ENCODE assay signal across 15 mouse cellular contexts in genomic region chr17:5012517-5012916, GRCm38 (mm10). TPM values are rescaled to one million over a fixed set of nuclear protein-coding genes. Genes with fewer than 3 reads are reported as not detected.
DNase-seq lines count a peak whose midpoint lies in the region; ATAC-seq and TF ChIP-seq lines count a peak whose summit lies in the region.
"Had no signal": no experiment of that assay in that cellular context is flagged by ENCODE, and none has a peak within 500 bp of the region (broad histone marks: within the 10 kb centered on the region; RNA-seq: fewer than 3 reads in every experiment).

No protein-coding gene starts in this region.

- peaks cover 46% of the 10 kb centered on the region for H3K4me1 ChIP-seq in cerebellum, adult 2 months (ENCODE audit: control insufficient read depth, insufficient read depth, low read length)
- H3K4me1 ChIP-seq in limb, embryonic 14.5 days (ENCODE audit: control insufficient read depth, insufficient read depth, low read length): peaks cover 20% of the 10 kb centered on the region

- ATAC-seq in limb, embryonic 14.5 days (ENCODE audit: low FRiP score, low read depth): peak; percentile 39; the same call in 1 of the 2 replicates
- ATAC-seq in CD4-positive, CD25-positive, alpha-beta regulatory T cell, adult 4 months: no peak

- H3K4me2 ChIP-seq in limb, embryonic 14.5 days (replicated peaks; ENCODE audit: low read depth, low read length, severe bottlenecking): no peak overlapping the region
- H3K4me2 ChIP-seq: forebrain, embryonic 12.5 days; heart, embryonic 12.5 days; lung, embryonic 14.5 days had no signal

- H3K9ac ChIP-seq in limb, embryonic 14.5 days (ENCODE audit: low read depth, low read length, severe bottlenecking): no peak overlapping the region
- H3K9ac ChIP-seq: forebrain, embryonic 12.5 days; heart, embryonic 12.5 days; lung, embryonic 14.5 days had no signal

- H3K27me3 ChIP-seq in cerebellum, adult 2 months (ENCODE audit: control insufficient read depth, insufficient read depth, low read length): no peaks in the 10 kb centered on the region
- no peaks in the 10 kb centered on the region for H3K27me3 ChIP-seq in limb, embryonic 14.5 days (ENCODE audit: control insufficient read depth, insufficient read depth, low read length)
- H3K27me3 ChIP-seq: heart, embryonic 12.5 days had no signal

- H3K27ac ChIP-seq in cerebellum, adult 2 months (ENCODE audit: insufficient read depth, low read length): peak overlapping the region; percentile 18; the same call in 1 of the 2 replicates
- no peak overlapping the region for H3K27ac ChIP-seq in limb, embryonic 14.5 days (replicated peaks; ENCODE audit: low read depth, low read length)
- H3K27ac ChIP-seq: forebrain, embryonic 12.5 days; midbrain, embryonic 10.5 days had no signal

- no peak for TF ChIP-seq POLR2A in cerebellum, adult 2 months (IDR thresholded peaks at IDR 0.05; ENCODE audit: borderline replicate concordance, insufficient read depth, low read length)
- TF ChIP-seq POLR2A in limb, embryonic 14.5 days (IDR thresholded peaks at IDR 0.05; ENCODE audit: borderline replicate concordance, extremely low read depth, insufficient read depth, insufficient read length): no peak

- DNase-seq in cerebellum, adult 2 months: no peak
- DNase-seq in cerebellum, adult 11-12 months: no peak
- peak; percentile 58 for DNase-seq in kidney, postnatal 14 days
- DNase-seq in kidney, adult 18-20 months: no peak
- peak; percentile 25 for DNase-seq in ES-CJ7 (ENCODE audit: low read depth, low spot score)
- DNase-seq in limb, embryonic 14.5 days (ENCODE audit: low spot score): peak; percentile 39
- no peak for DNase-seq in cerebellum, postnatal 25 days
- DNase-seq: adrenal gland, postnatal 36 days; cerebellum, adult 11 months; gastrocnemius, postnatal 14 days; lung, embryonic 14.5 days had no signal

- 69% methylated on average over 4 of the region's 4 CpGs for WGBS in cerebellum, adult 2 months
- 73% methylated on average over 4 of the region's 4 CpGs for WGBS in limb, embryonic 14.5 days

- no peaks in the 10 kb centered on the region for H3K9me3 ChIP-seq in limb, embryonic 14.5 days (ENCODE audit: control insufficient read depth, low read length)
- H3K9me3 ChIP-seq: forebrain, embryonic 12.5 days; heart, embryonic 12.5 days; midbrain, embryonic 10.5 days had no signal

- no peak overlapping the region for H3K4me3 ChIP-seq in cerebellum, adult 2 months (replicated peaks; ENCODE audit: insufficient read depth, low read depth, low read length)
- H3K4me3 ChIP-seq in limb, embryonic 14.5 days (replicated peaks; ENCODE audit: low read length): no peak overlapping the region
- H3K4me3 ChIP-seq: forebrain, embryonic 12.5 days; heart, embryonic 12.5 days; midbrain, embryonic 10.5 days had no signal

- H3K36me3 ChIP-seq in limb, embryonic 14.5 days (ENCODE audit: control insufficient read depth, insufficient read depth, low read length): no peaks in the 10 kb centered on the region
- H3K36me3 ChIP-seq: forebrain, embryonic 12.5 days; heart, embryonic 12.5 days had no signal

- TF ChIP-seq CTCF in cerebellum, adult 2 months (IDR thresholded peaks at IDR 0.05; ENCODE audit: borderline replicate concordance, insufficient read depth, low read depth, low read length): no peak

RNA-seq across cellular contexts. Expression of gene Arid1b, which starts 18.4 kb away (rescaled TPM):
- 25.6 and 28.4 TPM in 2 replicates for polyA plus RNA-seq in cerebellum, adult 2 months (2012; rRNA removed)
- polyA plus RNA-seq in limb, embryonic 14.5 days (2012; rRNA removed): 20.5 and 26.1 TPM in 2 replicates
- polyA plus RNA-seq in limb, embryonic 14.5 days (2014; fragmentation: Nextera tagmentation; extraction: Ambion mirVana): 14.7 and 16.4 TPM in 2 replicates
- polyA plus RNA-seq in CD4-positive, CD25-positive, alpha-beta regulatory T cell, adult 4 months (2017; shearing (Covaris generic)): 10 to 100 TPM; 12.5 to 16.0 TPM

Comparison
In these comparisons a context has a peak if more than half of its experiments do, and no peak if none do; other contexts are left out.
1. DNase-seq: peak in kidney, postnatal 14 days (single experiment), ES-CJ7 (single experiment) and limb, embryonic 14.5 days (single experiment); none in cerebellum, adult 2 months (0 of 2), cerebellum, adult 11-12 months (single experiment), kidney, adult 18-20 months (single experiment) and cerebellum, postnatal 25 days (0 of 2).